Mouse (Mus musculus) embryonic facial prominence, embryonic 13.5 days (tissue): ENCODE results near the gene Prdx1. TPM values are rescaled to one million over a fixed set of nuclear protein-coding genes. Genes with fewer than 3 reads are reported as not detected.

ENCODE experiments used
- ATAC-seq: fragments of 200-750 bp; cut with Nextera tagmentation; 2 replicates; pipeline ENCODE4 v1.8.0; 2017; ENCODE audit warnings: low read depth; ENCODE audit not compliant: insufficient number of reproducible peaks, insufficient read depth, low FRiP score, low TSS enrichment
- H3K27ac ChIP-seq: fragments of 300-500 bp; sonication (generic); 2 replicates; pipeline ENCODE4 v1.5.1; 2015; ENCODE audit warnings: moderate library complexity, mild to moderate bottlenecking, inconsistent platforms
- H3K27me3 ChIP-seq: fragments of 300-500 bp; sonication (generic); 2 replicates; pipeline ENCODE4 v1.6.1; 2015; ENCODE audit warnings: mild to moderate bottlenecking, inconsistent platforms
- H3K36me3 ChIP-seq: fragments of 300-500 bp; sonication (generic); 2 replicates; pipeline ENCODE4 v1.6.1; 2015; ENCODE audit warnings: mild to moderate bottlenecking, inconsistent platforms
- H3K4me1 ChIP-seq: fragments of 300-500 bp; sonication (generic); 2 replicates; pipeline ENCODE4 v1.6.1; 2015; ENCODE audit warnings: inconsistent platforms
- H3K4me2 ChIP-seq: fragments of 300-500 bp; sonication (generic); 2 replicates; pipeline ENCODE4 v1.6.1; 2015; ENCODE audit warnings: moderate library complexity, mild to moderate bottlenecking, inconsistent platforms
- H3K4me3 ChIP-seq: fragments of 300-500 bp; sonication (generic); 2 replicates; pipeline ENCODE4 v1.5.1; 2015; ENCODE audit warnings: mild to moderate bottlenecking, inconsistent platforms
- H3K9ac ChIP-seq: fragments of 300-500 bp; sonication (generic); 2 replicates; pipeline ENCODE4 v1.6.1; 2015; ENCODE audit warnings: mild to moderate bottlenecking, inconsistent platforms
- H3K9me3 ChIP-seq: fragments of 300-500 bp; sonication (generic); 2 replicates; pipeline ENCODE4 v1.6.1; 2016; ENCODE audit warnings: inconsistent platforms
- WGBS: fragments of 180-500 bp; shearing (Covaris S2); methylation state at CpG from one replicate; pipeline ENCODE4 v1.1.7; 2015; ENCODE audit warnings: mixed read lengths; 5-methylcytosine and 5-hydroxymethylcytosine counted together
- polyA plus RNA-seq: library from polyadenylated mRNA; unstranded; fragments of >200 nt; fragmentation: Nextera tagmentation; extraction: Ambion mirVana; gene quantifications from 2 replicates; pipeline ENCODE4 v1.2.1, GENCODE M21; 2015

The Prdx1 gene
- 1,178 and 1,215 TPM in 2 replicates for polyA plus RNA-seq

GRCm38 (mm10) chr4:116685402-116686061 is at the start of gene Prdx1:
Gene Prdx1 (plus strand): TSS chr4:116685544.
- WGBS: under 1% methylated on average over 53 of the region's 56 CpGs
- peak; percentile 94 for ATAC-seq
- H3K4me2 ChIP-seq: peak within 1 kb of the TSS; percentile 67

GRCm38 (mm10) chr4:116638821-116639220 is 46.5 kb upstream of the Prdx1 start:
- H3K27me3 ChIP-seq: no peaks in the 10 kb centered on the region
- no peak overlapping the region for H3K9ac ChIP-seq
- H3K4me3 ChIP-seq: no peak overlapping the region
- H3K4me1 ChIP-seq: no peaks in the 10 kb centered on the region
- H3K36me3 ChIP-seq: peaks cover 93% of the 10 kb centered on the region
- no peak for ATAC-seq
- whole genome bisulfite sequencing: 96% methylated on average over 6 of the region's 6 CpGs
- H3K27ac ChIP-seq: no peak overlapping the region
- H3K4me2 ChIP-seq: no peak overlapping the region
- no peaks in the 10 kb centered on the region for H3K9me3 ChIP-seq

More at GRCm38 (mm10) chr4:116685402-116686061, at the start of gene Prdx1:
- Histone ChIP-seq H3K27me3 (no peaks in the 10 kb centered on the region), H3K4me3 (peak within 1 kb of the TSS; percentile 74), H3K9me3 (no peaks in the 10 kb centered on the region), H3K27ac (peak within 1 kb of the TSS; percentile 98), H3K9ac (peak within 1 kb of the TSS; percentile 86), H3K4me1 (peaks cover 19% of the 10 kb centered on the region), H3K36me3 (peaks cover 28% of the 10 kb centered on the region)

GRCm38 (mm10) chr4:116642071-116642470 is 43.3 kb upstream of the Prdx1 start:
- 95% methylated on average over 1 of the region's 1 CpGs for WGBS
- Histone ChIP-seq H3K9me3 (no peaks in the 10 kb centered on the region), H3K4me1 (peaks cover 9% of the 10 kb centered on the region), H3K27ac (no peak overlapping the region), H3K4me2 (no peak overlapping the region), H3K9ac (no peak overlapping the region), H3K27me3 (no peaks in the 10 kb centered on the region), H3K36me3 (peaks cover 86% of the 10 kb centered on the region), H3K4me3 (no peak overlapping the region)
- no peak for ATAC-seq

- Histone ChIP-seq H3K4me1 (peaks cover 30% of the 10 kb centered on the region), H3K9me3 (no peaks in the 10 kb centered on the region), H3K9ac (no peak overlapping the region), H3K4me3 (no peak overlapping the region), H3K27me3 (no peaks in the 10 kb centered on the region), H3K4me2 (no peak overlapping the region), H3K27ac (no peak overlapping the region), H3K36me3 (peaks cover 82% of the 10 kb centered on the region)
- 55% methylated on average over 6 of the region's 6 CpGs for WGBS
- ATAC-seq: no peak
Measured at GRCm38 (mm10) chr4:116644326-116644725, 41.0 kb upstream of the Prdx1 start.

GRCm38 (mm10) chr4:116645624-116646023 is 39.7 kb upstream of the Prdx1 start:
- peaks cover 77% of the 10 kb centered on the region for H3K36me3 ChIP-seq
- no peak overlapping the region for H3K27ac ChIP-seq
- no peak for ATAC-seq
- H3K4me3 ChIP-seq: no peak overlapping the region
- 85% methylated on average over 7 of the region's 7 CpGs for WGBS
- H3K9me3 ChIP-seq: no peaks in the 10 kb centered on the region
- H3K4me1 ChIP-seq: peaks cover 40% of the 10 kb centered on the region
- H3K27me3 ChIP-seq: no peaks in the 10 kb centered on the region
- H3K4me2 ChIP-seq: no peak overlapping the region
- no peak overlapping the region for H3K9ac ChIP-seq

DNA sequence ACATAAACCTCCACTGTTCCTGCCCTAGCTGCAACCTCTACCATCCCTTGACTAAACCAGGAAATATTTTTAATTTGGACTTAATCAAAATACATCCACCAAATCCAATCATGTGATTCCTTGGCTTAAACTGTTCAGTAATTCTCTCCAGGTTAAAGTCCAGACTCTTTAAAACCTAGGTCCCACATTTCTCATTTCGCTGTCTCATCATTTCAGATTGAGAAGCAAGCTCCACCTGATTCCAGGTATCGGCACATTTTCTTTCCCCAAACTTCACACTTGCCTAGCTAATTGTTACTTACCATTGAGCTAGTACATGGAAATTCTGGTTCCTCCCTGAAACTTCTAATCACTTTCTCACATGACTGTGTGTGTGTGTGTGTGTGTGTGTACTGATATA is 35.9 kb upstream of the Prdx1 start:
- no peak overlapping the region for H3K27ac ChIP-seq
- no peaks in the 10 kb centered on the region for H3K9me3 ChIP-seq
- H3K36me3 ChIP-seq: peaks cover 43% of the 10 kb centered on the region
- H3K4me3 ChIP-seq: peak overlapping the region; percentile 85
- 93% methylated on average over 2 of the region's 2 CpGs for WGBS
- H3K27me3 ChIP-seq: no peaks in the 10 kb centered on the region
- no peak overlapping the region for H3K9ac ChIP-seq
- peak overlapping the region; percentile 88 for H3K4me2 ChIP-seq
- H3K4me1 ChIP-seq: peaks cover 43% of the 10 kb centered on the region
- ATAC-seq: no peak

- 40% methylated on average over 5 of the region's 5 CpGs for WGBS
- H3K9me3 ChIP-seq: no peaks in the 10 kb centered on the region
- ATAC-seq: no peak
Measured at GRCm38 (mm10) chr4:116650365-116650764, 35.0 kb upstream of the Prdx1 start.

DNA sequence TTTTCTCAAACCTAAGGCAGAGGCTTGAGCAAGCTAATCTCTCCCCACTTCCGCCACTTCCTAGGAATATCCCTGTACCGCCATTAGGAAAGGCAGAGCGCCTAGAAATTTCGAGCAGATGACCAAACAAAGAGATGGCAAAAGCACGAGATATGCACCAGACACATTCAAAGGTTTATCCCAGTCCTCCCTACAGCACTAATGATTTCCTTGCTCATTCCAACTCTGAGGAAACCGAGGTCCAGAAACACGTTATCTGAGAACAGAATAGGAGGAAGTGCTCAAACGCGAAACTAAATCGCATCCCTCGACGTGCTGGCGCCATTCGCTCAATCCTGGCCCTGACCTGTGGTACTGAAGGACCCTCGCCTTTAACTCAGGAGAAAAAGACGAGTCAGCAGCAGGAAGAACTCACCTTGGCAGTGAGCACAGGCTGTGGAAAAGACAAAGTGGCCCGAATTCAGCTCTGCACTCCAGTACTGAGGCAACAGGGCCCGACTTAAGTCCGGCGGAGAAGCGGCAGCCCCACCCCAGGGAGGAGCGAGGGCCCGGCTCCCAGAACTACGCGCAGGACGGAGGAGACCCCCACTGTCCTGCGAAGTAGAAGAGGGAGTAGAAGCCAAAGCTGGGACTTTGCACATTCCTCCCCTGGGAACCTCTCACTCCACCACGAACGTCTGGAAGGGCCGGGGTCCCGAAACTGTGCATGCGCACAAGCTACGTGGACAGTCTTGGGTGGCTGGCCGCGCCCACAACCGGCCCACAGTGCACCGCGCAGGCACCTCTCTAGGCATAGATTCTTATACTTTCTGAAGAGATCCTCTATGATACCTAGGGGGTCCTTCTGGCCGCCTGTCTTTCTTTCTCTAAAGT is 34.2 kb upstream of the Prdx1 start, which contains the start of gene Akr1a1:
Gene Akr1a1, minus strand, starts transcription at position 757 of the 873 bp plus-strand sequence.
- peaks cover 39% of the 10 kb centered on the region for H3K4me1 ChIP-seq
- peak within 1 kb of the TSS; percentile 95 for H3K9ac ChIP-seq
- peak within 1 kb of the TSS; percentile 85 for H3K4me3 ChIP-seq
- peak within 1 kb of the TSS; percentile 91 for H3K27ac ChIP-seq
- H3K27me3 ChIP-seq: no peaks in the 10 kb centered on the region
- no peaks in the 10 kb centered on the region for H3K9me3 ChIP-seq
- ATAC-seq: peak; percentile 99
- peak within 1 kb of the TSS; percentile 88 for H3K4me2 ChIP-seq
- WGBS: under 1% methylated on average over 39 of the region's 39 CpGs
- peaks cover 29% of the 10 kb centered on the region for H3K36me3 ChIP-seq

More at GRCm38 (mm10) chr4:116650365-116650764, 35.0 kb upstream of the Prdx1 start:
- Histone ChIP-seq H3K4me1 (peaks cover 42% of the 10 kb centered on the region), H3K27ac (peak overlapping the region; percentile 91), H3K4me3 (peak overlapping the region; percentile 85), H3K27me3 (no peaks in the 10 kb centered on the region), H3K9ac (peak overlapping the region; percentile 95), H3K36me3 (peaks cover 33% of the 10 kb centered on the region), H3K4me2 (peak overlapping the region; percentile 88)

DNA sequence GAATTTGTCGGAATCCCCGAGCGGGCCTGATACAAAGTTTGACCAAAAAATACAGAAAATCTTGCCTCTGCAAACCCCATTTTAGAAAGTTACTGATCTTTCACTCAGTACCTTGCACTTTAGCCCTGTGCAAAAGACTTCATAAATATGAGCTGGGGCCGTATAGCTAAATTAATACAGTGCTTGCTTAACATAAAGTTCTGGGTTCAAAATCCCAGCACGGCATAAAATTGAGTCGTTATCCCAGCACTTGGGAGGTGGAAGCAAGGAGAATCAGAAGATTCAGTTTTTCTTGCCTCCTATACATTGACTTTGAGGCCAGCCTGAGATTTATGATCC is 33.6 kb upstream of the Prdx1 start:
- peak overlapping the region; percentile 88 for H3K4me2 ChIP-seq
- H3K36me3 ChIP-seq: peaks cover 24% of the 10 kb centered on the region
- no peaks in the 10 kb centered on the region for H3K27me3 ChIP-seq
- 13% methylated on average over 6 of the region's 6 CpGs for WGBS
- no peaks in the 10 kb centered on the region for H3K9me3 ChIP-seq
- peak overlapping the region; percentile 85 for H3K4me3 ChIP-seq
- peak overlapping the region; percentile 95 for H3K9ac ChIP-seq
- peak overlapping the region; percentile 73 for H3K27ac ChIP-seq
- ATAC-seq: no peak
- H3K4me1 ChIP-seq: peaks cover 34% of the 10 kb centered on the region

- H3K4me1 ChIP-seq: peaks cover 23% of the 10 kb centered on the region
- H3K9ac ChIP-seq: no peak overlapping the region
- 86% methylated on average over 6 of the region's 6 CpGs for WGBS
- H3K9me3 ChIP-seq: no peaks in the 10 kb centered on the region
- H3K27ac ChIP-seq: no peak overlapping the region
- peaks cover 15% of the 10 kb centered on the region for H3K36me3 ChIP-seq
- no peaks in the 10 kb centered on the region for H3K27me3 ChIP-seq
- no peak overlapping the region for H3K4me2 ChIP-seq
- H3K4me3 ChIP-seq: no peak overlapping the region
- ATAC-seq: no peak
Measured at GRCm38 (mm10) chr4:116653228-116653627, 32.1 kb upstream of the Prdx1 start.

DNA sequence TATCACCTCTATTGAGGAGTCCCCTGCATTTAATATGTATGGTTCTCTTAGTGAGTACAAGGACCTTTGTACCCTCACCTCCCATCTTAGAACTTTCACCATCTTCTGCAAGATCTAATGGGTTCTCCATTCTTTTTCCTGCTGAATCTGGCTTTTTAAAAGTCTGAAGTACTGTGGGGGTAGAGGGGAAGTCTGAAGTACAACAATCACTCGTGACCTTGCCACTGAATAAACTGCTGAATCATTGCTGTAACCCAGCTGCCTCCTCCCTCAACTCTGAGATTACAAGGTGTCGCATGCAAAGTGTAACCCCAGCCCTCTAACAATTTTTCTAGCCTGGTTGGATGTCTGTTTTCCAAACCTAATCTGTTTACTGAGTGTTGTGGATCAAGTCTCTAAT is 30.2 kb upstream of the Prdx1 start:
- no peak overlapping the region for H3K9ac ChIP-seq
- peaks cover 5% of the 10 kb centered on the region for H3K4me1 ChIP-seq
- no peak overlapping the region for H3K4me2 ChIP-seq
- H3K4me3 ChIP-seq: no peak overlapping the region
- H3K36me3 ChIP-seq: 0 out of 2 replicates have a peak, but pooled peaks cover 1% of the 10 kb centered on the region
- no peaks in the 10 kb centered on the region for H3K9me3 ChIP-seq
- H3K27ac ChIP-seq: no peak overlapping the region
- no peak for ATAC-seq
- no peaks in the 10 kb centered on the region for H3K27me3 ChIP-seq
- 57% methylated on average over 2 of the region's 2 CpGs for WGBS
